Mouse (Mus musculus): Measurements from ENCODE around the gene Pparg. TPM values are rescaled to one million over a fixed set of nuclear protein-coding genes. Genes with fewer than 3 reads are reported as not detected.

Pparg gene
- polyA plus RNA-seq (2015; fragmentation: Nextera tagmentation; extraction: Ambion mirVana): 1.6 and 1.8 TPM in 2 replicates

GRCm38 (mm10) chr6:115360776-115361605, at the start of gene Pparg:
Gene Pparg, plus strand, starts transcription at chr6:115360951.
- peak within 1 kb of the TSS; percentile 59 for H3K4me3 ChIP-seq
- H3K4me2 ChIP-seq: peak within 1 kb of the TSS; percentile 99
- H3K27ac ChIP-seq: no peak within 1 kb of the TSS
- H3K9ac ChIP-seq: peak within 1 kb of the TSS; percentile 72
- 1% methylated on average over 71 of the region's 76 CpGs for WGBS
- peaks cover 6% of the 10 kb centered on the region for H3K9me3 ChIP-seq
- peak; percentile 56; the same call in 1 of the 2 replicates for ATAC-seq (ENCODE audit: insufficient number of reproducible peaks, insufficient read depth, low FRiP score, low TSS enrichment, low read depth)
- peaks cover 14% of the 10 kb centered on the region for H3K4me1 ChIP-seq
- H3K36me3 ChIP-seq: no peaks in the 10 kb centered on the region
- peaks cover 41% of the 10 kb centered on the region for H3K27me3 ChIP-seq

DNA sequence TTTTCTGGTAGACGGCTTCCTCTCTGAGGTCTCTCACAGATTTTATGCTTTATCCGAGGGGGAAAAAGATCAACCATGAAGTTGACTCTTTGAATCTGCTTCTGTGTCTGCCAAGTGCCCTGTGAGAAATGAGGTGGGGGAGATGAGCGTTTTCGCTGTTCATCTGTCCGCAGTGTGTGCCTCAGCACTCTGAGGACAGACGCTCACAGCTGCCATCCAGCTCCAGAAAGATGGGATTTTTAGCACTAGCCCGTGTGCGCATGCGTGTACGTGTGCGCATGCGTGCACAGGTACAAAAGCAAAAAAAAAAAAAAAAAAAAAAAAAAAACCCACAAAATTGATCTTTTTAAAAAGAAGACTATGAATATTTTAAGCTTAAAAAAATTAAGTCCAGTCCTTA, 48.0 kb upstream of the Pparg start:
- Histone ChIP-seq H3K4me2 (no peak overlapping the region), H3K4me1 (peaks cover 18% of the 10 kb centered on the region; the same call in 1 of the 2 replicates), H3K9ac (no peak overlapping the region), H3K27ac (no peak overlapping the region), H3K36me3 (no peaks in the 10 kb centered on the region), H3K4me3 (no peak overlapping the region), H3K9me3 (no peaks in the 10 kb centered on the region), H3K27me3 (no peaks in the 10 kb centered on the region)
- ATAC-seq (ENCODE audit: insufficient number of reproducible peaks, insufficient read depth, low FRiP score, low TSS enrichment, low read depth): no peak
- WGBS: 68% methylated on average over 12 of the region's 12 CpGs

- 76% methylated on average over 9 of the region's 9 CpGs for WGBS
- Histone ChIP-seq H3K4me3 (no peak overlapping the region), H3K27me3 (no peaks in the 10 kb centered on the region), H3K9ac (no peak overlapping the region), H3K4me1 (peaks cover 19% of the 10 kb centered on the region; the same call in 1 of the 2 replicates), H3K9me3 (no peaks in the 10 kb centered on the region), H3K27ac (no peak overlapping the region), H3K4me2 (no peak overlapping the region), H3K36me3 (no peaks in the 10 kb centered on the region)
- no peak for ATAC-seq (ENCODE audit: insufficient number of reproducible peaks, insufficient read depth, low FRiP score, low TSS enrichment, low read depth)
These were observed 47.5 kb upstream of the Pparg start for GRCm38 (mm10) chr6:115313235-115313738.

- 74% methylated on average over 7 of the region's 7 CpGs for WGBS
- Histone ChIP-seq H3K27me3 (no peaks in the 10 kb centered on the region), H3K4me1 (peaks cover 19% of the 10 kb centered on the region; the same call in 1 of the 2 replicates), H3K4me2 (no peak overlapping the region), H3K4me3 (no peak overlapping the region), H3K27ac (no peak overlapping the region), H3K36me3 (no peaks in the 10 kb centered on the region), H3K9ac (no peak overlapping the region), H3K9me3 (no peaks in the 10 kb centered on the region)
- no peak for ATAC-seq (ENCODE audit: insufficient number of reproducible peaks, insufficient read depth, low FRiP score, low TSS enrichment, low read depth)
These were observed 46.8 kb upstream of the Pparg start for GRCm38 (mm10) chr6:115313910-115314309.

- WGBS: 80% methylated on average over 4 of the region's 4 CpGs
- Histone ChIP-seq H3K9me3 (no peaks in the 10 kb centered on the region), H3K4me1 (peaks cover 19% of the 10 kb centered on the region; the same call in 1 of the 2 replicates), H3K9ac (no peak overlapping the region), H3K27me3 (no peaks in the 10 kb centered on the region), H3K27ac (no peak overlapping the region), H3K4me2 (no peak overlapping the region), H3K36me3 (no peaks in the 10 kb centered on the region), H3K4me3 (no peak overlapping the region)
- no peak for ATAC-seq (ENCODE audit: insufficient number of reproducible peaks, insufficient read depth, low FRiP score, low TSS enrichment, low read depth)
These were observed 45.0 kb upstream of the Pparg start for GRCm38 (mm10) chr6:115315770-115316169.

- Histone ChIP-seq H3K4me2 (no peak overlapping the region), H3K4me3 (no peak overlapping the region)
- 47% methylated on average over 11 of the region's 11 CpGs for WGBS
These were observed 43.9 kb upstream of the Pparg start for GRCm38 (mm10) chr6:115316811-115317221.

GRCm38 (mm10) chr6:115318811-115319210, 41.9 kb upstream of the Pparg start:
- no peak overlapping the region for H3K4me3 ChIP-seq
- no peak overlapping the region for H3K9ac ChIP-seq
- no peak overlapping the region for H3K4me2 ChIP-seq
- no peak for ATAC-seq (ENCODE audit: insufficient number of reproducible peaks, insufficient read depth, low FRiP score, low TSS enrichment, low read depth)
- WGBS: 91% methylated on average over 6 of the region's 6 CpGs
- H3K9me3 ChIP-seq: no peaks in the 10 kb centered on the region
- no peaks in the 10 kb centered on the region for H3K36me3 ChIP-seq
- H3K4me1 ChIP-seq: 0 out of 2 replicates have a peak, but pooled peaks cover 12% of the 10 kb centered on the region
- H3K27ac ChIP-seq: no peak overlapping the region
- no peaks in the 10 kb centered on the region for H3K27me3 ChIP-seq

More at GRCm38 (mm10) chr6:115316811-115317221, 43.9 kb upstream of the Pparg start:
- Histone ChIP-seq H3K36me3 (no peaks in the 10 kb centered on the region), H3K9me3 (no peaks in the 10 kb centered on the region), H3K27ac (no peak overlapping the region), H3K9ac (no peak overlapping the region), H3K27me3 (no peaks in the 10 kb centered on the region), H3K4me1 (peaks cover 19% of the 10 kb centered on the region; the same call in 1 of the 2 replicates)
- no peak for ATAC-seq (ENCODE audit: insufficient number of reproducible peaks, insufficient read depth, low FRiP score, low TSS enrichment, low read depth)

DNA sequence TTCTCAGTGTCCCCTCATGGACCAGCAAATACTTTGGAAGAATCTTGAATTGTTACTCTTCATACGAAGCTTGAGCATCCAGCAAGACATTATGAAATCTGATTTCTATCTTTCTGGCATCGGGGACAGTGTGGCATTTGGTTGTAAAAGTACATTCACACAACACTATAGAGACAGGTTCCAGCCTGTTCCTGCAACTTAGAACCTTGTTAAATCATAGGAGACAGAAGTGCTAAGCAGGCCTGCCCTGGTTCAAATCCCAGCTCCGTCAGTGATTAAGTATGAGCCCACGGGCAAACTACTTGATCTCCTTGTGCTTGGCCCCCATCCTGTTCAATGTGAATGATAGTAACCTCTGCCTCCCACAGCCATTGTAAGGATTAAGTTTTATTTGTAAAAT, 41.1 kb upstream of the Pparg start:
- Histone ChIP-seq H3K27ac (no peak overlapping the region), H3K4me2 (no peak overlapping the region), H3K36me3 (no peaks in the 10 kb centered on the region), H3K9ac (no peak overlapping the region), H3K4me3 (no peak overlapping the region), H3K4me1 (0 out of 2 replicates have a peak, but pooled peaks cover 12% of the 10 kb centered on the region), H3K27me3 (no peaks in the 10 kb centered on the region), H3K9me3 (no peaks in the 10 kb centered on the region)
- 86% methylated on average over 4 of the region's 4 CpGs for WGBS
- no peak for ATAC-seq (ENCODE audit: insufficient number of reproducible peaks, insufficient read depth, low FRiP score, low TSS enrichment, low read depth)

DNA sequence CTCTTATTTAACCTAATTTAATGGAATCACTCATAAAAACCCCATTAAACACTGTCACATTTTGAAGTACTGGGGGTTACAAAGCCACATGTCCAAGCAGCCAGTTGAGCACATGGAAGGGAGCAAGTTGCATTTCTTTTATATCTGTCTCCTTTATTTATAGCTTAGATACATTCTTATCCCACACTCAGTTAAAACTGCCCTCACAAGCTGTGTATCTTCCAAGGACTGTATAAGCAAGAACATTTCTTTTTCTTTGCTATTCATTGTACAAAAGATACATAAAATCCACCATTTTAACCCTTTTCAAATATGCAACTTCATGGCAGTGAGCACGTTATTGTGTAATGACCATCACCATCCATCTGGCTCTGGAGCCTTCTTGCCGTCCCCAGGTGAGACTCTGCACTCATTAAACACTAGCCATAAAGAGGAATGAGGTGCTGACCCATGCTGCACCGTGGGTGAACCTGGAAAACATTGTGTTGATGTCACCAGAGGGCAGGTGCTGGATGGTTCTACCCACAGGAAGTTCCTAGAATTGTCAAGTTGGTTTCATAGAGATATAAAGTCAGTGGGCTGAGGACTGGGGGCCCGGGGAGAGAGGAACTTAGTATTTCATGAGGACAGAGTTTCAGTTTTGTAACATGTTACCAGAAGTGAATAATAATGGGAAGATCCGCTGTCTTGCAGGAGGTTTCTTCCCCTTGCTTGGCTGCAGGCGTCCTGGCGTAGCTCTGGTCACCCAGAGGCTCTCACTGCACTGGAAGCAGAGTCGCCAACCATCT, 39.6 kb upstream of the Pparg start:
- no peaks in the 10 kb centered on the region for H3K27me3 ChIP-seq
- no peak overlapping the region for H3K4me2 ChIP-seq
- WGBS: 83% methylated on average over 8 of the region's 8 CpGs
- H3K27ac ChIP-seq: no peak overlapping the region
- H3K9ac ChIP-seq: no peak overlapping the region
- no peaks in the 10 kb centered on the region for H3K9me3 ChIP-seq
- no peak overlapping the region for H3K4me3 ChIP-seq
- H3K36me3 ChIP-seq: no peaks in the 10 kb centered on the region
- no peak for ATAC-seq (ENCODE audit: insufficient number of reproducible peaks, insufficient read depth, low FRiP score, low TSS enrichment, low read depth)
- H3K4me1 ChIP-seq: 0 out of 2 replicates have a peak, but pooled peaks cover 12% of the 10 kb centered on the region

DNA sequence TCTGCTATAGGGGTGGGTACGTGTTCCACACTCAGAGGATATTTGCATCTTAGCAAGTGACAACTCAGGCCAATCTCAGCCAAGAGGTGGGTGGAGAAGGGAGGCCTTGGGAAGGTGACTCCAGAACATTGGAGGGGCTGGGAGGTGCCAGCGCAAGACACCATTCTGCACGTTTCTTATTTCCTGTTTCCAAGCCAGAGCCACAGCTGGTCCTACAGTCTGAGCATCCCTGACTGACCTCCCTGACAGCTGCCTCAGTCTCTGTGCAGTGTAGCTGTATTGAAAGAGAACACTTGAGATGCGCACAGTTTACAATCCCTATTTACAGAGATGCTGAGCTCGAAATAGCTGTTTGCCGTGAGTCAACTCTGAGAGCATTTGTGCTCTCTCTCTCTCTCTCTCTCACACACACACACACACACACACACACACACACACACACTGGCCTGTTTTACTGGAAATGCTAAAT, 38.8 kb upstream of the Pparg start:
- 0 out of 2 replicates have a peak, but pooled peaks cover 8% of the 10 kb centered on the region for H3K4me1 ChIP-seq
- H3K4me2 ChIP-seq: no peak overlapping the region
- no peak overlapping the region for H3K9ac ChIP-seq
- no peak for ATAC-seq (ENCODE audit: insufficient number of reproducible peaks, insufficient read depth, low FRiP score, low TSS enrichment, low read depth)
- no peaks in the 10 kb centered on the region for H3K36me3 ChIP-seq
- H3K4me3 ChIP-seq: no peak overlapping the region
- whole genome bisulfite sequencing: 68% methylated on average over 6 of the region's 6 CpGs
- H3K27ac ChIP-seq: no peak overlapping the region
- H3K9me3 ChIP-seq: no peaks in the 10 kb centered on the region
- no peaks in the 10 kb centered on the region for H3K27me3 ChIP-seq

DNA sequence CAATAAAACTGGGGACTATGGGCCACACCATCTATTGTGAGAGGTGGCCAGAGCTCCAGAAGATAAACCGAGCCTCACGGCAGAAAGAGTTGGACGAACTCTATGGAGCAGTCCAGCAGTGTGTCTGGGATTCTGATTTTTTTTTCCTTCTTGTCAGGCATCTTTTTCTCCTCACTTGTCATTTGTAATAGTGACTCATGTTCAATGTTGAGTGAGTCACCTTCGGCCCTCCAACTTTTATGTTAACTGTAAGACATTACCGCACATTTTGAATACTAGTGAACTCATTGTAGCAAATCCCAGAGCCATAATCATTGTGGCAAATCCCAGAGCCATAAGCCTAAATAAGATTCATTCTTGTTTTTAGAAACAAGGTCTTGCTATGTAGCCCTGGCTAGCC, 37.8 kb upstream of the Pparg start:
- Histone ChIP-seq H3K36me3 (no peaks in the 10 kb centered on the region), H3K27ac (no peak overlapping the region), H3K4me1 (no peaks in the 10 kb centered on the region), H3K4me2 (no peak overlapping the region), H3K9ac (no peak overlapping the region), H3K4me3 (no peak overlapping the region), H3K27me3 (no peaks in the 10 kb centered on the region), H3K9me3 (peaks cover 5% of the 10 kb centered on the region; the same call in 1 of the 2 replicates)
- no peak for ATAC-seq (ENCODE audit: insufficient number of reproducible peaks, insufficient read depth, low FRiP score, low TSS enrichment, low read depth)
- WGBS: 96% methylated on average over 5 of the region's 5 CpGs

Measured in embryonic facial prominence, embryonic 13.5 days (tissue).